Mouse (Mus musculus): Measurements from ENCODE around the gene Tmem80. TPM values are rescaled to one million over a fixed set of nuclear protein-coding genes. Genes with fewer than 3 reads are reported as not detected.
A peak's percentile ranks its signal among the peaks of the same experiment; 100 is the strongest.

Gene Tmem80
- 42.9 and 46.1 TPM in 2 replicates for polyA plus RNA-seq (2016; fragmentation: Nextera tagmentation; extraction: Ambion mirVana)

GRCm38 (mm10) chr7:141327469-141328372, at the start of gene Tmem80, which contains the start of gene Deaf1:
Tmem80 (plus strand) TSS chr7:141327739.
Deaf1 (minus strand) TSS chr7:141327690.
- Histone ChIP-seq H3K27ac (peak within 1 kb of the TSS; percentile 98), H3K4me3 (peak within 1 kb of the TSS; percentile 66), H3K27me3 (ENCODE audit: low read depth, poor library complexity, severe bottlenecking) (no peaks in the 10 kb centered on the region), H3K9me3 (replicated peaks) (no peaks in the 10 kb centered on the region), H3K36me3 (peaks cover 33% of the 10 kb centered on the region), H3K4me1 (peaks cover 29% of the 10 kb centered on the region)
- DNase-seq (ENCODE audit: low spot score), result peak; percentile 94
- WGBS, result under 1% methylated on average over 105 of the region's 105 CpGs

DNA sequence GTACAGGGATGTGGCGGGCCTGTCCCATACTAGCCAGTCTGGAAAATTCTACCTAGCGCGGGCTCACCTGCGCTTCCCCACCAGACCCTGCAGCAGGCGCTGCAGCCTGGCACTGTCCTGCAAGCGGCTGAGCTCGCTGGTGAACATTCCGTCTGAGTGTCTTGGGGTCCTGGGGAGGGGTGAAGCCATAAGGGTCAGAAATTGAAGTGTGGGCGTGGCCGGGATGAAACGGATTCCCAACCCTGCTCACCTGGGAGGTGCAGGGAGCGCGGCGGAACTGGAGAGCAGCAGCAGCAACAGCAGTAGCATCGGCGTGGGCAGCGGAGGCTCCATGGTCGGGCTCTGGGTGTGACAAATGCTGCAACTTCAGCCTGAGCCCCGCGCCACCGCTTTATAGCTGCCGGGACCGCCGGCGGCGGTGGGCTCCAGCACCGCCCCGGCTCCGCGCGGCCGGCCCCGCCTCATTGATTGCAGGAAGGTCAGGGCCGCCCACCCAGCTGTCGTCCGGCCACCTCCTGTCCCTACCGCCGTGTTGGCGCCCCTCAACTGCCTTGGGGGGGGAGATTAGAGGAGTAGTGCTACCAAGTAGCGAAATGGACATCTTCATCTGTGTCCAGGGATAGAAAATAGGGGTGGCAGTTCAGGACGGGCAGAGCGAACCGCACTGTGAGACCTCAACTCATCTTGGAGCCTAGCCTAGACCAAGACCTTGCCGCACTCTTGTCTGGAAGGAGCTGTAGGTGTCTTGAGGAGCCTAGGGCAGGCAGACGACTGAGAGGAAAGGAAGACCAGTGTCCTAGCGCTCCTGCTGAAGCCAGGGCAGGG, 48.6 kb upstream of the Tmem80 start, which contains the start of gene Sct:
TSS of gene Sct (minus strand) at position 368 of the 825 bp plus-strand sequence.
- no peaks in the 10 kb centered on the region for H3K36me3 ChIP-seq
- H3K27me3 ChIP-seq (ENCODE audit: low read depth, poor library complexity, severe bottlenecking), result peaks cover 18% of the 10 kb centered on the region
- peaks cover 44% of the 10 kb centered on the region for H3K4me1 ChIP-seq
- H3K9me3 ChIP-seq (replicated peaks), result no peaks in the 10 kb centered on the region
- DNase-seq (ENCODE audit: low spot score), result peak; percentile 75
- whole genome bisulfite sequencing, result 2% methylated on average over 46 of the region's 46 CpGs
- peak within 1 kb of the TSS; percentile 72 for H3K27ac ChIP-seq
- peak within 1 kb of the TSS; percentile 58 for H3K4me3 ChIP-seq

DNA sequence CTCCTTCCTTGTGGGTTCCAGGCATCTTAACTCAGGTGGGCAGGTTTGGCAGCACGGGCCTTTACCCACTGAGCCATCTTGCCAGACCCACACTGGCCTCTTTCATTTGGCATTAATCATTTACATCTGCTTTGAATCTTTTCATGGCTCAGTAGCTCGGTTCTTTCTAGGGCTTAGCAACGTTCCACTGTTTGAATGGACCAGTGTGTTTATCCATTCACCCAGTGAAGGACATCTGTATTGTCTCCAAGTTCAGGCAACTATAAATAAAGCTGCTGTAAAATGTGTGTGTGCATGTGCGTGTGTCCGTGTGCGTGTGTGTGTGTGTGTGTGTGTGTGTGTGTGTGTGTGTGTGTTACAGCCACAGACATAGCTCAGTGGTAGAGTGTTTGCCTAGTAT, 46.1 kb upstream of the Tmem80 start:
- H3K9me3 ChIP-seq (replicated peaks), result no peaks in the 10 kb centered on the region
- H3K27ac ChIP-seq, result no peak overlapping the region
- no peaks in the 10 kb centered on the region for H3K36me3 ChIP-seq
- no peak for DNase-seq (ENCODE audit: low spot score)
- peaks cover 32% of the 10 kb centered on the region for H3K4me1 ChIP-seq
- no peak overlapping the region for H3K4me3 ChIP-seq
- H3K27me3 ChIP-seq (ENCODE audit: low read depth, poor library complexity, severe bottlenecking), result peaks cover 18% of the 10 kb centered on the region
- 76% methylated on average over 6 of the region's 6 CpGs for WGBS

- H3K4me3 ChIP-seq, result no peak overlapping the region
- WGBS, result 87% methylated on average over 4 of the region's 4 CpGs
- DNase-seq (ENCODE audit: low spot score), result no peak
Observed at GRCm38 (mm10) chr7:141282756-141283155, 44.8 kb upstream of the Tmem80 start.

DNA sequence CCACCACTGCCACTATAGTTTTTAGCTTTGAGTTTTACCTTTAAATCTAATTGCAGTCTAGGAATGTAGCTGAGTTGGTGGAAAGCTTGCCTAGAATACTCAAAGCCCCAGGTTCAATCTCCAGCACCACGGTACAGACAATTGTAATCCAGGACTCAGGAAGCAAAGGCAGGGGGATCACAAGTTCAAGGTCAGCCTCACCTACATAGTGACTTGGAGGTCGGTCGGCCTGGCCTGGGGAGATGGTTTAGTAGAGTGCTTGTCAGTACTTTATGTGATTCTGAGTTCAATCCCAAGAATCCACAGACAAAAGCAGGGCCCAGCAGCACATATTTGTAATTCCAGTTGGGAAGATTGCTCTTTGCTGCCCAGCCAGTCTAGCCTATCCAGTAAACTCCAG, 39.5 kb upstream of the Tmem80 start:
- 85% methylated on average over 3 of the region's 3 CpGs for WGBS
- H3K27me3 ChIP-seq (ENCODE audit: low read depth, poor library complexity, severe bottlenecking), result peaks cover 34% of the 10 kb centered on the region
- no peaks in the 10 kb centered on the region for H3K36me3 ChIP-seq
- no peak for DNase-seq (ENCODE audit: low spot score)
- H3K4me1 ChIP-seq, result peaks cover 15% of the 10 kb centered on the region
- no peak overlapping the region for H3K27ac ChIP-seq
- no peaks in the 10 kb centered on the region for H3K9me3 ChIP-seq (replicated peaks)
- no peak overlapping the region for H3K4me3 ChIP-seq

More at GRCm38 (mm10) chr7:141282756-141283155, 44.8 kb upstream of the Tmem80 start:
- Histone ChIP-seq H3K27me3 (ENCODE audit: low read depth, poor library complexity, severe bottlenecking) (peaks cover 16% of the 10 kb centered on the region), H3K4me1 (peaks cover 19% of the 10 kb centered on the region), H3K9me3 (replicated peaks) (no peaks in the 10 kb centered on the region), H3K36me3 (no peaks in the 10 kb centered on the region), H3K27ac (no peak overlapping the region)

GRCm38 (mm10) chr7:141291921-141292582, 35.5 kb upstream of the Tmem80 start, which contains the start of gene Drd4:
Drd4 (plus strand) TSS chr7:141292006.
- peak; percentile 80 for DNase-seq (ENCODE audit: low spot score)
- H3K27ac ChIP-seq, result peak within 1 kb of the TSS; percentile 84
- H3K36me3 ChIP-seq, result peaks cover 6% of the 10 kb centered on the region
- peak within 1 kb of the TSS; percentile 65 for H3K4me3 ChIP-seq
- peaks cover 71% of the 10 kb centered on the region for H3K27me3 ChIP-seq (ENCODE audit: low read depth, poor library complexity, severe bottlenecking)
- H3K9me3 ChIP-seq (replicated peaks), result no peaks in the 10 kb centered on the region
- WGBS, result 2% methylated on average over 46 of the region's 46 CpGs
- H3K4me1 ChIP-seq, result peaks cover 31% of the 10 kb centered on the region

DNA sequence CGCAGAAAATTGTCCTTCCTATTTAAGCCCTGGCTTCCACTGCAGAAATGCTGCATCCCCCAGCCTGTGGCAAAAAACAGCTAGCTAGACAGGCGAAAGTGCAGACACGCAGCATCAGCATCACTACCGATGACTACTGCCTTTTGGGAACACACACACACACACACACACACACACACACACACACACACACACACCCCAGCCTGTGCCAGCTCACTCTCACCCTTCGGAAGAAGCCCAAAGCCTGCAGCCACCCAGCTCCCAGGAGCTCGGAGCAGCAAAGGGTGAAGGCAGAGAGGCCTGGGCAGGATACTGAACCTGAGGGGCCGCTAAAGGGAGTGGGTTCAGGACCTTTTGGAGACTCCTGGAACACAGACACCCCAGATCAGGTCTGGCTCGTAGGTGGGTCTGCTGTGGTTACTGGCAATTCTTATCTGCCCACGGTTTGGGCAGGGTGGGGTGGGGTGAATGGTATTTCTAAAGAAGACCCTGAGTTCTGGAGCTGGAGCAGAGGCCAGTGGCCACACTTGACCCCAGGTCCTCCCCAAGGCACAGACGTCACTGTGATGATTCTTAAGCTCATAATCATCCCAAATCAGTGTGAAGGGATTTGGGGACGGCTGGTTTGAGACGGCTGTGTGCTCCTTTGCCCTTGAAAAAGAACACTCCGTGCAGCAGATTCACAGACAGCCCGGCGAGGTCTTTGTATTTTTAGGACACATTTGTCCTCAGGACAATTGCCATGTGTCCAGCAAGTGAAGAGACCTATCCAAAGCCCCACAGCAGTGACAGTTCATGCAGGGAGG, 34.8 kb upstream of the Tmem80 start:
- 42% methylated on average over 15 of the region's 15 CpGs for WGBS
- Histone ChIP-seq H3K4me1 (peaks cover 31% of the 10 kb centered on the region), H3K27ac (peak overlapping the region; percentile 84; the same call in 1 of the 2 replicates), H3K36me3 (peaks cover 14% of the 10 kb centered on the region), H3K27me3 (ENCODE audit: low read depth, poor library complexity, severe bottlenecking) (peaks cover 74% of the 10 kb centered on the region), H3K4me3 (peak overlapping the region; percentile 65), H3K9me3 (replicated peaks) (no peaks in the 10 kb centered on the region)
- peak; percentile 54 for DNase-seq (ENCODE audit: low spot score)

GRCm38 (mm10) chr7:141293852-141294471, 33.6 kb upstream of the Tmem80 start:
- Histone ChIP-seq H3K4me1 (peaks cover 31% of the 10 kb centered on the region), H3K36me3 (peaks cover 23% of the 10 kb centered on the region), H3K4me3 (peak overlapping the region; percentile 49), H3K27me3 (ENCODE audit: low read depth, poor library complexity, severe bottlenecking) (peaks cover 74% of the 10 kb centered on the region), H3K9me3 (replicated peaks) (no peaks in the 10 kb centered on the region), H3K27ac (peak overlapping the region; percentile 48)
- 1% methylated on average over 53 of the region's 53 CpGs for WGBS
- peak; percentile 74 for DNase-seq (ENCODE audit: low spot score)

DNA sequence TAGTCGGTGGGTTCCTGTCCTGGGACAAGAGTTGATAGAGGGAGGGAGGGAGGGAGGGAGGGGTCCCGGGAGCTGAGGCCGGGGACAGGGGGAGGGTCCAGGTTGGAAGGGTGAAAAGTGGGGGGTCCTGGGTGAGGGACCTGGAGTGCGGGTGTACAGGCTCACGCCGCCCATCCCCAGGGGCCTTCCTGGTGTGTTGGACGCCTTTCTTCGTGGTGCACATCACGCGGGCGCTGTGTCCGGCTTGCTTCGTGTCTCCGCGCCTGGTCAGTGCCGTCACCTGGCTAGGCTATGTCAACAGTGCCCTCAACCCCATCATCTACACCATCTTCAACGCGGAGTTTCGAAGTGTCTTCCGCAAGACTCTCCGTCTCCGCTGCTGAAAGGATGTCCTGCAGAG, 33.1 kb upstream of the Tmem80 start:
- WGBS, result 10% methylated on average over 22 of the region's 22 CpGs
- Histone ChIP-seq H3K27me3 (ENCODE audit: low read depth, poor library complexity, severe bottlenecking) (peaks cover 74% of the 10 kb centered on the region), H3K27ac (peak overlapping the region; percentile 48; the same call in 1 of the 2 replicates), H3K4me3 (peak overlapping the region; percentile 49), H3K36me3 (peaks cover 28% of the 10 kb centered on the region), H3K4me1 (peaks cover 31% of the 10 kb centered on the region), H3K9me3 (replicated peaks) (no peaks in the 10 kb centered on the region)
- DNase-seq (ENCODE audit: low spot score), result peak; percentile 60

DNA sequence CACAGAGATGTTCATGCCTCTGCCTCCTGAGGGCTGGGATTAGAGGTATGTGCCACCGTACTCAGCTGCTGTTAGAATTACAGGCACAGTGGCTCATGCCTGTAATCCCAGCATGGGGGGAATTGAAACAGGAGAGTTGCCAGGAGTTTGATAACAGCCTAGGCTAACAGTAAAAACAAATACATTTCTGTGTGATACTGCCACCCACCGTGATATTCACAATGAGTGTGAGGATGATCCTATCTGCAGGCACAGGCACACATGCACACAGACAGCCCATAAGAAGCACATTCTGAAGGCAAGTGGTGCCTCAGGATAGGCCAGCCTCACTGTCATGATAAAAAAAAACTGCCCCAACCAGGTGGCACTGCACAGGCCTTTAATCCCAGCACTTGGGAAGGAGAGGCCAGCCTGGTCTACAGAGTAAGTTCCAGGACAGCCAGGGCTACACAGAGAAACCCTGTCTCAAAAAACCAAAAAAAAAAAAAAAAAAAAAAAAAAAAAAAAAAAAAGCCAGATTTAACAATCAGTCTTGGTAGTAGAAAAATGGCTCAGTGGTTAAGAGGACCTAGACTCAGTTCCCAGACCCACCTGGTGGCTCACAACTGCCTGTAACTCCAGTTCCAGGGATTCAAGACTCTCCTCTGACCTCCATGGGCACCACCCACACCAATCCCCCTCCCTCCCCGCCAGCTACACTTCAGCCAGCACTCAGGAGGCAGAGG, 29.5 kb upstream of the Tmem80 start:
- Histone ChIP-seq H3K36me3 (peaks cover 64% of the 10 kb centered on the region), H3K4me1 (peaks cover 16% of the 10 kb centered on the region), H3K27ac (no peak overlapping the region), H3K27me3 (ENCODE audit: low read depth, poor library complexity, severe bottlenecking) (peaks cover 39% of the 10 kb centered on the region), H3K9me3 (replicated peaks) (no peaks in the 10 kb centered on the region), H3K4me3 (no peak overlapping the region)
- DNase-seq (ENCODE audit: low spot score), result no peak
- WGBS, result 85% methylated on average over 3 of the region's 3 CpGs

DNA sequence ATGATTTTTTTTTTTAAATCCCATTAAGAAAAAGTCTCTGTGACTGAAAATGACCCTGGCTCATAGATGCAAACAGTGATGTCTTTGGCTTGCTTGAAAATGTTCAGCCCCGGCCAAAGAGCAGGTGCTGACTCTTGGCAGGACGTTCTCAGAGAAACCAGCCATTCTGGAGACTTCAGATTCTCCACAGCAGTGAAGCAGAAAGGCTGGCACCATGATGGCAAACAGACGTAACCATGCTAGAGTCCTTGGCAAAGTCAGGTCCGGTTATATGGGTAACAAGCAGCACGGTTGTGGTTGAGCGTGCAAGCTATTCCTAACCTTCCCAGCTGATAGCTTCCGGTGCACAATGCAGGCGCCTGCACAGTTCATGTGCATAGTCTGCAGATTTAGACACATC, 28.4 kb upstream of the Tmem80 start:
- no peak overlapping the region for H3K27ac ChIP-seq
- H3K36me3 ChIP-seq, result peaks cover 75% of the 10 kb centered on the region
- H3K27me3 ChIP-seq (ENCODE audit: low read depth, poor library complexity, severe bottlenecking), result peaks cover 29% of the 10 kb centered on the region
- H3K4me1 ChIP-seq, result peaks cover 7% of the 10 kb centered on the region
- H3K9me3 ChIP-seq (replicated peaks), result no peaks in the 10 kb centered on the region
- 95% methylated on average over 8 of the region's 8 CpGs for WGBS
- no peak overlapping the region for H3K4me3 ChIP-seq
- no peak for DNase-seq (ENCODE audit: low spot score)

All from limb, embryonic 10.5 days (tissue).